Mouse (Mus musculus) CD4-positive, CD25-positive, alpha-beta regulatory T cell, adult 4 months (primary cell): ENCODE data around the gene Slc6a20b. TPM values are rescaled to one million over a fixed set of nuclear protein-coding genes. Genes with fewer than 3 reads are reported as not detected.
"Not testable (repeated sequence)": the region's sequence is repeated elsewhere in the genome, so short reads cannot be mapped to it uniquely, and the experiment has no call there.

ENCODE experiments used
- ATAC-seq: one replicate; pipeline ENCODE4 v1.8.0; 2017
- polyA plus RNA-seq, 2 experiments: library from polyadenylated mRNA; unstranded; fragments of 100-300 nt; shearing (Covaris generic); gene quantifications; one replicate each; pipeline ENCODE4 v1.2.1; 2017

The Slc6a20b gene
- 1 to 10 TPM in 1 of 2 experiments, under 1 TPM in 1; 0.34 to 1.8 TPM for polyA plus RNA-seq

DNA sequence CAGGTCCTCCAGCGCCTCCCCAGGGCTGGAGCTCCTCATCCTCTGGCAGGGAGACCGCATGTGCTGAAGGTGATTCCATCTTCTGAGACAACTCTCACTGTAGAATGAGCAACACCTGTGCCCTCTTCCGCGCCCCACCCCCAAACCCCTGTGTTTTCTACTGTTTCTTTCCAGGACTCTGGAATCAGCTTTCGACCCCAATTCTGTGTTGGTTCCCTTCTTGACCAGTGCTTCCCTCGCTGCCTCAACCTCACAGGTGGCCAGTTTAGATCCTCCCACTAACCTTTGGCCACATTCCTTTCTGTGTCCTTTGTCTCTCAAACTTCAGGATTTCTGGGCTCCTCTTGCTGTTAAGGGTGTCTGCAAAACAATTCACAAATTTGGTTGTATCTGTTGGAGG, at the start of gene Slc6a20b:
Gene Slc6a20b (minus strand): TSS at position 285 of the 400 bp plus-strand sequence.
- no peak for ATAC-seq

DNA sequence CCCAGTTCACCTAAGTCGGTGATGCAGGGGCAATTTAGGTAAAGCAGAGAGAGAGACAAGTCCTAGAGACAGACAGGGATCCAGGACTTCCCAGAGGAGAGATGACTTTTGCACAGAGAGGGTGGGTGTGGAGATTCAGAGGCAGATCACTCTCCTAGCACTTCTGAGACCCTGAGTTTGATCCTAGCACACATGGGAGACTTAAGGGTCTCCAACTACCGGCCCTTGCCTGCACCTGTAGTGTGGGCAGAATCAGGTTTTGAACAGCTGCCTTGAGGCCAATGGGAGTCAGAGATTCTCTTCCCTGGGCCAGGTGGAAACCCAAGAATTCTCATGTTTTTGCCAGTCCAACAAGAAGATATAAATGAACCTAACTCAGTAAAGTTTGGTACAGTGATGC, 46.8 kb upstream of the Slc6a20b start:
- no peak for ATAC-seq

DNA sequence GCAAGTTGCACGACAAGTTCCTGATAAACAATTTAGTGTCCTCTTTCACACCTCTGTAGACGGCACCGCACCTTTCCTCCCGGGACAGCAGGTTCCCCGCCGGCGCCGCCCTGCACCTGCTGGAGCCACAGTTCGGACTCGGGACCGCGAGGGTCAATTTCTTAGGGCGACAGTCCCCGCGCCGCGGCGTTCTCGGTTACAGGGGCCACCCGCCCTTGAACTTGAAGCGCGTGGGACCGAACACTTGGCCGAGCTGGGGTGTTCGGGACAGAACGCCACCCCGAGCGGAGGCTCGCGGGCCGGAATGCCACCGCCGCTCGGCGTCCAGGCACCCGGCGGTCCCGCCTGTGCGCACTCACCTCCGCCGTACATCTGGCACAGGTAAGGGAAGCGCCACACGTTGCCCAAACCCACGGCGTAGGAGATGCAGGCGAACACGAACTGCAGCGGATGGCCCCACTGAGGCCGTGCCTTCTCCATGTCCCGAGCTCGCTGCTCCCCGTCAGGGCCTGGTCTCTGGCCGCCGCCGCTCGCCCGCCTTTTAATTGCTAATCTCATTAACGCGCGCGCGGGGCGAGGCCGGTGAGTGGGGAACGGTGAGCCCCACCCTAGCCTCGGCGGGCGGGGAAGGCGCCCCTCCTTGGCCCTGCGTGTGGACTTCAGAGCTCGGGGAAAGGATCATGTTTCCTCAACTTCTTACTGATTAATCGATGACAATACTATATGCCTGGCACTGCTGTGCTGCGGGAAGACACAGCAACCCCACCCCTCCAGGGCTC, 46.2 kb upstream of the Slc6a20b start, which contains the start of the genes Ccr9 and Slc6a20a:
Gene Ccr9 (plus strand): TSS at position 113 of the 779 bp plus-strand sequence.
Gene Slc6a20a (minus strand): TSS at position 559 of the 779 bp plus-strand sequence.
- ATAC-seq: no peak

DNA sequence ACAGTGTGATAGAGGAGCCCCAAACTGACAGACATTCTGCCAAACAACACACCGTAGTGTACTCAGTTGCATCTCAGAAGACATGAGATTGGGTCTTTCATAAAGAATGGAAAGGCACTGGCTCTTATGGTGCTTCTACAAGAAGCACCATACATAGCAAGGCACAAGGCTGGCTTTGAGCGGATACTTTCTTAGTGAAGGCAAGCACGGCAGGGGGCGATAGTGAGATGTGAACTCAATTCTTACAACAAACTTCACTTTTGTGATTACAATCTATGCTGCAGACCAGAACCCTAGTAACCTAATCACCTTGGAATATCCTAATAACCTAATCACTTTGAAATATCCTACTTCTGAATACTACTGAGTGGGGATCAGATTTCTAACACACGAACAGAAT, 33.3 kb upstream of the Slc6a20b start:
- no peak for ATAC-seq

DNA sequence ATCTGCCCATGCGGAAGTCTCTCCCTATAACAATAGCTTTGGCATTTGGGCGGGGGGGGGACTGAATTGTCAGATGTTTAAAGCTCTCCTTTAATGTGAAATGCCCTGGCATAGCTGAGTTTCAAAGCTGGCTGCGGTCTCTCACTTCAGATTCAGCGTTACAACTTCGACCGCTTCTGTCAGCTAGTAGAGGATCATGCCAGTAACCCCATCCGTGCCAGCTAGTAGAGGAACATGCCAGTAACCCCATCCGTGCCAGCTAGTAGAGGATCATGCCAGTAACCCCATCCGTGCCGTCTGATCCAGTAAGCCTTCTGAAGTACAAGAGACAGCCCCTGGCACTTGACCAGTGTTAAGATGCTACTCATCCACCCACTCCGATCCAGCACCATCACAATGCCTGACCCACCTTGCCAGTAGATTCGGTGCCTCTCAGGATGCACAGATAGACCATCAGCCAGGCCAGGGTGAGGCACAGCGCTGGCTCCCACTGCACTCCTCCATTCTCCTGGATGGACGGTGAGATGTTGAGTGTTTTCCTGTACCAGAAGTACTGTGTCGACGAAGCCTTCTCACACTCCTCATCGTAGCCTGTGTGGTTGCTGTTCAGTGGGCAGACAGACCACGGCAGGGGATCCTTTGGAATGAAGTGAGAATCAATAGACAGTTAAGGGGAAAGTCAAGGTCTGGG, 27.8 kb upstream of the Slc6a20b start:
- ATAC-seq: not testable (repeated sequence)

DNA sequence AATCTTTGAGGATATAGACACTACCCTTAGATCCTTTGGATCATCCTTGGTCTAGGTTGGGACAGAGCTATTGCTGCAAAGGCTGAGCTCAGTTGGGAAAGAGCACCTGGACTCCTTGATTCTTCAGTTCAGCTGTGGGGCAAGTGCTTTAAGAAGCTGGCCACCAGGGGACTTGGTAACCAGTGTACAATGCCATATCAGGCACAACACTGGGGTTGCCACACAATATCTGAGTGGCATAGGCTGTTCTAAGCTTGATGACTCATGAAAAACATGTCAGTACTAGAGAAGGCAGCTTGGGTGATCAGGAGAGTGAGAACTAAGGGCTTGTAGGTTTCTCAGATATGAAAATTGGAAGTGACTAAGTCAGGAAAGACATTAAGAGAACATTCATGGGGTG, 26.6 kb upstream of the Slc6a20b start:
- no peak for ATAC-seq

DNA sequence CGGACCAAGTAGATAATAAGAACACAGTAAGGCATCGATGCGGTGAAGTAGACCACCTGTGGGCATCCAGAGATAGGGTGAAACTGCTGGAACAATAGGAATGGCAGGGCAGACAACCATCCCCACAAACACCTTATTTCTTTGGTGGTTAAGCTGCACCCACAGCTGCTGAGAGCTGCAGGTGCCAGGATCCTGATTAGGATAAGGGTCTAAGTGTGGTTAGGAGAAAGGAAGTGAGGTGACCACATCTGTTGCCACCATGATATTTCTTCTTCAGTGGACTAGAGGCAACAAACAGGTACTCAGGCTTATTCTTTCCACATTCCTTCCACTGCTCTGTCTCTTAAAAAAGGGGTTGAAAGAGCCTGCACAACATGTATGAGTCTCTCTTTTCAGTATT, 25.1 kb upstream of the Slc6a20b start:
- no peak for ATAC-seq

DNA sequence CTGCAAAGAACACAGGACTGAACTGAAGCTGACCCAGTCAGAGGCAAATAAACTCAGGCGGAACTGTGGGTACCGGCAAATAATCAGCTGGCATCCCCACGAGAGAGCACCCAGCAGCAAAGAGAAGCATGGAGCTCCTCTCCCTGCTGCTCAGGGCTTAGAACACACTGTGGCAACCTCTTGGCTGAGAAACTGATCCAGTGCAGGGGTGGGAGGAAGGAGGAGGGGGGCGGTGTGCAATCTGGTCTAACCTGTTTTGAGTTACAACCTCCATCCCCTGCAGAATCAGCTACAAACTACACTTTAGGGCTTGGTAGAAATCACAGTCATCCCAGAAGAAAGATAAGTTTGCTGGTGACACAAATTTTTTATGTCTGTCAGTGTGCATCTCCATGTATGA, 19.0 kb upstream of the Slc6a20b start:
- ATAC-seq: no peak

DNA sequence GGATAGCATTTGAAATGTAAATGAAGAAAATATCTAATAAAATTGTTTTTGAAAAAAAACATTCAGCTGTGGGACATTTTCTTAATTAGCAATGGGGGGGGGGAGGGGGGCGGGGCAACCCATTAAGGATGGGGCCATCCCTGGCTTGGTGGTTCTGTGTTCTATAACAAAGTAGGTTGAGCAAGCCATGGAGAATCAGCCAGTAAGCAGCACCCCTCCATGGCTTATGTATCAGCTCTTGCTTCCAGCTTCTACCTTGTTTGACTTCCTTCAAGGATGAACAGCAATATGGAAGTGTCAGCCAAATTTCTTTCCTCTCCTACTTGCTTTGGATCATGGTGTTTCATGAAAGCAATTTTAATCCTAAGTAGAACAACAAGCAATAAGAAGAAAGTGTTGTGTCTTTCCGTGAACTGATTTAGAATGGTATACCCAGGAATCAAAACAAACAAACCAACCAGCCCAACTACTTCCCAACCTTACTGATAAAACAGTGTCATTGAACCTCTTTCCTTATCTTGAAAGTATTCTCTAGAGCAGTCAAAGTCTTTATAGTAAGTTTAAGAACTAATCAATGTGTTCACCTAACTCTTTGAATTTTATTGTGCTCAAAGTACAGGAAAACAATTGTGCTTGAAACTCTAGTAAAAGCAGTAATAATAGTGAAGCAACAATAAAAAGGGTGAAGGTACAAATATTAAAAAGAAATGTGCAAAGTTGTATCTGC, 17.6 kb upstream of the Slc6a20b start:
- ATAC-seq: no peak

DNA sequence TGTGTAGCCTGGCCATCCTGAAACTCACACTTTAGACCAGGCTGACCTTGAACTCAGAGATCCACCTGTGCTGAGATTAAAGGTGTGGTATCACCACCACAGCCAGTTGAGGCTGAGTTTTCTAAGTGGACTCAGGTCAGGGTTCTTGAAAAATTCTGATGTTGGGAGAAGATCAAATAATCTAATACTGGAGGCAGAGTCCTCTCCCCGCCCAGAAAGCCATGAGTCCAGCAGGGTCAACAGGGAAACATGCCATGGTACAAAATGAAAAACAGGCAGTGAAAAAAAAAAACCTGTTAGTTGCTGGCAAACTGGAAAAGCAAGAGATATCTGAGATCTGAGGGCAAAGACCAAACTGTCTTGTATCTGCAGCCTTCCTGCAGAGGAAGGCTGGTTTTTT, 7.7 kb upstream of the Slc6a20b start:
- no peak for ATAC-seq

DNA sequence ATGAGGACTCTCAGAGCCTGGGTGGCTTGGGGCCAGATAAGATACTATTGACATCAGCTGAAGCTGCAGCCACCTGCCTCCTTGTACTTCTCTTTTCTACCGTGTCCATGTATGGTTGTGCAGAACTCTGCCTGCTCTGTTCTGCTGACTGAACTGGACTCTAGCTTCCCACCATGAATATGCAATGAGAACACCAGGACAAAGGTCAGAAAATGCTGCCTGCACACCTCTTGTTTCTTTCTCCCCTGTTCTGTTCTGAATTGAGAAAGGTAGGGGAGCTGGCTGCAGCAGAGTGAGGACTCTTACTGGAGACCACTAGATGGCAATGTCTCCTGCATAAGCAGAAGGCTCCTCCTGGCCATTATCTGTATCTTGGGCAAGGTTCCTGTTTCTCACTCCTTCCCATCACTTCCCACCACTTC, 6.3 kb upstream of the Slc6a20b start:
- ATAC-seq: no peak

DNA sequence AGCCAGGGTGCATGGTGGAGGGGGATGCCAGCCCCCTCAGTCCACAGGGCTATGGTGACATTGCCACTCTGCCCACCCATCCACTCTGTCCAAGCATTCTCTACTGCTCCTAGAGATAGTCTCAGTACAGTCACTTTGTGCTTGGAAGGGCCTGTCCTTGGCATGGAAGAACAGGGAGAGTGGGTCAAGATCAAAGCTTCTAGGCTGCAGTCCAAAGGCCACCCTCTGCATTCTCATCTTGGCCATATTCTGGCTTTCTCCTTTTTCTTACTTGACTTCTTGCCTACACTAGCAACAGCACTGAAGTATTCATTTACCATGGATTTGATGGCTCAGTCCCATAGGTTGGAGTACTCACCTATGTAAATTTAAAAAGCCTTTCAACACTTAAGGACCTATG, 5.9 kb upstream of the Slc6a20b start:
- no peak for ATAC-seq

DNA sequence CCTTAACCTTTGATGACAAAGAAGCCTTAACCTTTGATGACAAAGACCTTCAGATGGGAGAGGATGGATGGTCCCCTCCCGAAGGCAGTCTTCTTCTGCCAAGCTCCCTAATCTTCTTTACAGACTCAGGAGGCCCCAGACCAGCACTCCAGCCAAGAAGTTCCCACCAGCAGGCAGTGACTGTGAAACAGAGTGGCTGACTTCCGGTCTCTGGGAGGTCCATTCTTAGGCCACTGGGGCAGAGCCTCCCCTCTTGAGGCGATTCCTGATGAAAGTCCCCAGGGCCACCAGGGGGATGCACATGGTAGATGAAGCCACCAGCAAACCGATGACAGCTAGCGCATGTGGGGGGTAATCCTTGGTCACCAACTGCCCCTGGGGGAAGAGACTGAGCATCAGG, 4.4 kb upstream of the Slc6a20b start:
- no peak for ATAC-seq

DNA sequence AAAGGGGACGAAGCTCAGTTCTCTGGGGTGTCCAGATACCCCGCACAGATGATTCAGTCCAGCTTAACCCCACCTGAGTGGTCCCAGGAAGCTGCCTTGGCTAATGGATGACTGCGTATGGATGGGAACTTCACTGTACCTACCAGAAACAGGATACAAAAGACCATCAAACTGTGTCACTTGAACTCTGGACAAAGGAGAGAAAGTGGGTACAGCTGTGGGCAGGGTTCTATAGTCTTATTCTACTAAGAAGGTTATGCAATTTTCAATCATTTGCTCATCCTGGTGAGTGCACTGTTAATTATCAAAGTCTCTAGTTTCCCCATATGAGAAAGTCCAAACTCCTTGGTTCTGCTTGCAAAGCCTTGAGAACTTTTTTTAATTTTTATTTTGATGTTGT, 628 bp upstream of the Slc6a20b start:
- ATAC-seq: no peak

DNA sequence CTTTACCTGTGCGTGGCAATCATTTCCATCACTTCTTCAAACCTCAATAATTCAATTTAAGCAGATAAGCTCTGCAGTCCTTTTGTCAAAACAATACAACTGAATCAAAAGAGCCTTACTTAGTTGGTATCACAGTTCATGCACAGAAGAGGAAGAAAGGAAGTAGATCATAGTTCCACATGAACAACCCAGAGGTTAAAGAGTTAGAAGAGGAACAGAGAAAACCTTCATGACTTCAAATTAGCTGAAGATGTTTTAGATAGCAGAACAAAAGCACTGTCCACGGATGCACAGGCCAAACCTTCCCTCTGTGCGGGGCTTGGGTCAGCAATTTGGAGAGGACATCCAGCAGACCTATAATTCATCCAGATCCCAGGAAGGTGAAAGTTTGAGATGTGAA, 699 bp downstream of the Slc6a20b start:
- ATAC-seq: no peak

DNA sequence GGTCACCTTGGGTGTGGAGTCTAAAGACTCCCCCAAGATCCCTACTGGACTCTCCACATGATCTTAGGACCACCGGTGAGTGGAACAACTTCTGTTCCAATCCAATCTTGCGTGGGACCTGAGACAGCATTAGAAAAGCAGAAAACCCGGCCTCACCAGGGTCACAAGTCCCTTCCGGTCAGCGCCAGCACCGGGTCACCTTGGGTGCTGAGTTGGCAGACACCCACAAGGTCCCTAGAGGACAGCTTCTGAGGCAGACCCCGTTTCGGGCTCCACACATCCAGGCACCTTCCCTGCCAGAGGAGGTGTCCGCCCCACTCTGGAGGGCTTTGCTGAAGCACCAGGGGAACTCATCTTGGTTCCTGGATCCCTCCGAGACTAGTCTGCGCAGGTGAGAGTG, 6.5 kb downstream of the Slc6a20b start:
- ATAC-seq: no peak

DNA sequence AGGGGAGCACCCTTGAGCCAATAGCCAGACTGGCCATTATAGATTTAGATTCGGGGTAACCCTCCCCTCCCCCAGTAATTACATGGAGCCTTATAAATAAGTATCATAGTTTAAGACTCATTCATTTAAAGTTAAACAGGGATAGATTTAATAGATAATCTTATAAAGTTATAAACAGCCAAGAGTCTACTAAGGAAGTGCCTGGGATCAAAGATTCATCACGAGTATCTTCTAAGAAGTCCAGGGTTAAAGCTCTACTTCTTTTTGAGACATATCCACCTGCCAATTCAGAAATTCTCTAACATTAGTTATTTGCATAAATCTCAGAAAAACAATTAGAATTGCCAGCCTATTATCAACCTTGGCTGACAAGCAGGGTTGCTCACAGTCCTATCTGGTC, 7.6 kb downstream of the Slc6a20b start:
- no peak for ATAC-seq

DNA sequence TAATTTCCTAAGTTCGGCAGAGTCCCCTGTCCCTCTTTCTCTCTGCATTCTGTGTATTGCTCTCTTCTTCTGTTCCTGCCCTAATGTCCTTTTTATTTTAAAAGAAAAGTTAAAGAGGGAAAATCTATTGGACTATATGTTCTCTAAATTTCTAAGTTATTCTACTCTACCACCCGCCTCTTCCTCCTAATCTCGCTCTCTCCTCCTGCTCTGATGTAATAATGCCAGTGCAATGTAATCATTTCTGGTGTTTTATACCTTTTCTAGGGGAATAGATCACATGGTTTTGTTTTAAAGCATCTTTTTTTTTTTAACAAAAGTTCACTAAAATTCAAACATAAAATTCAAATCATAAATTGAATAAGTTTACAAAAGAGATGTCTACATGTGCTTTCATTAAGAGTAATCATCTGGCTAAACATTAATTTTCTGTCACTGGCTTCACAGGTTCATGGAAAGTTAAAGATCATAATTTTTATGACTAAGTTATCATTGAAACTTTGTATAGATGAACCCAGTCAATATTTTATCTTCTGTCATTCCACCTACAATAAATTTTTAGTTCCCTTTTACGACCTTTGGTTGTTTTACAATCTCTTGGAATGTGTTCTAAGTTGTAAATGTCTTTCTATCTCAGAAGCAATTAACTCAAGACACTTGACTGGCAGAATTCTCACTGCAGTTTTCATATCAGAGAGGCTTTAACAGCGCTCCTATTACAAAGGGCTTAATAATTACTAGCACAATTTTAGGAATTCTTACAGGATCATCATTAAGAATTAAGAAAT, 11.9 kb downstream of the Slc6a20b start:
- no peak for ATAC-seq

DNA sequence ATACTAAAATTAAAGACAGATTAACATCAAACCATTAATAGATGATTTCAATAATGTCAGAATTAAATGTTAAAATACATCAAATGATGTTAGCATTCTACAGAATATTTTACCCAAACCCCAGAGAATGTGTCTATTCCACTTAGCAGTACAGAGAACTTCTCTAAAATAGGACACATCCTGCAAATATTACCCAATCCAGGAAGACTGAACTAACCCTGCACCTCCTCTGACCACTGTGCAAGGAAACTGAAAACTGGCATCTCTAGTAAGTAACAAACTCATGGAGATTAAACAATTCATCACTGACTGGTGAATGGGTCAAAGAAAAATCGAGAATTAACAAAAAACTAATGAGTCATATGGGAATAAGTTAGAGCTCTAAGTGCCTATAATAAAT, 30.8 kb downstream of the Slc6a20b start:
- ATAC-seq: no peak

DNA sequence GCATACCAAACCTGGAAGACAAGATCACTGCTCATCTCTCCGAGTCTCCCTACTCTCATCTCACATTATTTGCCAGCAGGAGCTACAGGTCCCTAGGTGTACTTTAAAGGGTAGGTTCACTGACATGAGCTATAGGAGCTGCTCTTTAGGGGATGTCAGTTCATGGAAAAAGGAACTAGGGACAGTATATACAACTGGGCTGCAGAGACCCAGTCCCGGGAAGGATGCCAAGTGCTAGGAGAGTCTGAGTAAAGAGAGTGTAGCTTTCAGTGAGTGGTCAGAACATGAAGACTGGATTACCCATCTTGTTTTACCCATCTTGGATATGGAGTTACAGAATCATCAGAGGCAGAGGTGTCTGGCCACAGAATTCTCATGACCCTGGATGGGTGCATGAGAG, 35.0 kb downstream of the Slc6a20b start:
- no peak for ATAC-seq

DNA sequence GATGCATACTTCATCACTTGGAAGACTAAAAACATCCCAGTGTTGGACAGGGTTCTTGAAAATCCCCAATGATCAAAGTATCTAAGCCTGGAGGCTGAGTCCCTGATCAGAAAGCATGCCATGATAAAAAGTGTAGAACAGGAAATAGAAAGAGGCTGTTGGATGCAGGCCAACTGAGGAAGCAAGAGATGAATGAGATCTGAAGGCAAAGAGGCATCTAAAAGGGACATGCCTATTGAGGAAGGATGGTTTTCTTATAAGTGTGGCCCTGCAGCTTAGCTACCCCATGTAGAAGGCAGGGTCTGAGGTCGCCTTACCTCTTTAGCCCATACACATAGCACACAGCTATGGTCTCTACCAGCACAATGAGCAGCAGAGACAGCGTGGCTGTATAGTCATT, 35.5 kb downstream of the Slc6a20b start:
- no peak for ATAC-seq

DNA sequence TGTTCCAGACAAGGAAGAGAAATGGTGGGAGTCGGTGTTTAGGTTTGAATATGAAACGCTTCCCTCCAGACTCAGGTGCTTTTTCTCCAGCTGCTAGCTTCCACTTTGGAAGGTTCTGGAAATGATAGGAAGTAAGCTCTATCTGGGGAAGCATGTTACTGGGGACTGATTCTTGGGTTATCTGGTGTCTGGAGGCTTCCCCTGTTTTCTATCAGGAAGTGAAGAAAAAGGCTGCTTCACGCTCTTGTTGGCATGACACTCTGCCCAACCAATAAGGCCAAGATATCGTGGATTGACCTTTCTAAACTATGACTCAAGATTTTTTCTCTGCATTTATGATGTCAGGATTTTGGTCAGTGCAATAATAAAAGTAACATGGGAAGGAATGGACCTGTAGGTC, 37.2 kb downstream of the Slc6a20b start:
- no peak for ATAC-seq
